Mouse (Mus musculus) liver, adult 2 months (tissue): ENCODE results near the gene Slc35d3.

Experiments used
- CTCF ChIP-seq: fragments of 200-500 bp; IDR thresholded peaks from 2 replicates; pipeline ENCODE4 v1.5.1; 2011; ENCODE audit warnings: low read depth, low read length, control low read depth
- POLR2A ChIP-seq: fragments of 200-500 bp; IDR thresholded peaks from 2 replicates; pipeline ENCODE4 v1.6.1; 2011; ENCODE audit warnings: low read length, control low read depth; ENCODE audit not compliant: insufficient read depth; ENCODE audit errors: extremely low read depth

- TF ChIP-seq POLR2A: no peak
- no peak for TF ChIP-seq CTCF
Measured at GRCm38 (mm10) chr10:19893146-19893545, 41.9 kb upstream of the Slc35d3 start.
